Mouse (Mus musculus) bone marrow macrophage, adult 2 months (primary cell): ENCODE results near the gene Mical3.

Source experiments
- CTCF ChIP-seq: IDR thresholded peaks from 2 replicates; pipeline ENCODE4 v1.5.1; 2012; ENCODE audit warnings: low read depth, mild to moderate bottlenecking, low read length, moderate library complexity
- POLR2A ChIP-seq: IDR thresholded peaks from 2 replicates; pipeline ENCODE4 v1.6.1; 2012; ENCODE audit warnings: mild to moderate bottlenecking, low read depth, low read length, borderline replicate concordance

DNA sequence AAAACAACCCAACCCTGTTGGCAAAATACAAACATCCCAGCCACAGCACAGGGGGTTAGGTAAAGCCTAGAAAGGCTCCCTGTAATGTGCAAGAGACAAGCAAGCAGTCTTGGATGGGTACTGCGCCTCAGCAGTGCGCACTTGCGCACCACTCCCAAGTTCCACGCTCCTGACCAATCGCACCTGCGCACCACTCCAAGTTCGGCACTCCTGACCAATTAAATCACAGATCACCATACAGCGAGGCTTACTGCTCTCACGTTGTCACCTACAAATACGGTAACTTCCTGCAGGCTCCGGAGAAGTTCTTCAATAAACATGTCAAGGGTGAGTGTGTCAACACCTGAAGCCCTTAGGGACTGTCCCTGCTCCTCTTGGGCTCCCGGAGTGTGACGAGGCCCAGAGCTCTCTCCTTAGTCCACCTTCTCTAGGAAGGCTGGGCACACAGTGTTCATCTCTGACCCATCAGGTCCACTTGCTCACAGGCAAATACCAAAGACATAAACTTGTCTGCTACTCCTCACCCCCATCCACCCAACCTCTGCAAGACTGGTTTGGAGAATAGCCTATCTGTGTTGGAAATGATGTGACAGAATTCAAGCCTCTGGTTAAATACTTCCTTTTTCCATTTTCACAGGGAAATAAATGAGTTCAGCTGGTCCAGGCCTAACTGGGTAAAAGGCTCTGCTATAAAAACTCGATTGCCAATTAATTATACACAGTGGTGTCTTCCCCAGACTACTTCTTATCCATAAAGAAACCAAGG lies 27.2 kb downstream of the Mical3 start:
- TF ChIP-seq CTCF: no peak
- TF ChIP-seq POLR2A: no peak
